Mouse (Mus musculus): ENCODE results near the gene Exoc7. TPM values are rescaled to one million over a fixed set of nuclear protein-coding genes. Genes with fewer than 3 reads are reported as not detected.
A peak's percentile ranks its signal among the peaks of the same experiment; 100 is the strongest.

Exoc7 gene
- polyA plus RNA-seq, 1 experiment, result 104 TPM

DNA sequence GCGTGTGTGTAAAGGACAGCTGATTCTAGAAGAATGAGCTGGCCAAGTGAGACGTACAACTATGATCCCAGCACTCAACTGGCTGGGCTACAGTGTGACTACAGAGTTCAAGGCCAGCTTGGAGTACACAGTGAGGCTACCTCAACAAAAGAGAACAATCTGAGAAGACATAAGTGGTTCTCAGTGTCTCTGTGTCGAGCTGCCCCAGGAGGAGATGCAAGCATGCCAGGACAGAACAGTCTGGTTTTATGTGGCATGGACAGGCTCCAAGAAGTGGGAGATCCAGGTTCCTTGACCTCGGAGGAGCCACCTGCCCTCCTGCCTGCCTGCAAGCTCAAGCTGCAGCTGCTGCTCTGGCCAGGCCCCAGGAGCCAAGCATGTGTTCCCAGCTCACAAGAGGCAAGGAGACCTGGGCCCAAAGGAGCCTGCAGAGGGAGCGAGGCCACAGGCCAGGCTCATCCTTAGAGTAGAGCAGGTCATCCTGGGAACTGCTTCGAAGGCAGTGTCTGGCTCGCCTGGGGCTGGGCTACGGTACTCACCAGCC lies 10.8 kb downstream of the Exoc7 start:
- TF ChIP-seq POLR2A (IDR thresholded peaks at IDR 0.05; ENCODE audit: borderline replicate concordance, insufficient read depth, low read length) (no peak), CTCF (IDR thresholded peaks at IDR 0.05; ENCODE audit: borderline replicate concordance, insufficient read depth, low read depth, low read length) (no peak)
- H3K27me3 ChIP-seq (ENCODE audit: control insufficient read depth, insufficient read depth, low read length), result no peaks in the 10 kb centered on the region
- peaks cover 48% of the 10 kb centered on the region for H3K4me1 ChIP-seq (ENCODE audit: control insufficient read depth, insufficient read depth, low read length)
- 53% methylated on average over 8 of the region's 8 CpGs for WGBS
- H3K4me3 ChIP-seq (replicated peaks; ENCODE audit: insufficient read depth, low read depth, low read length), result no peak overlapping the region
- H3K27ac ChIP-seq (ENCODE audit: insufficient read depth, low read length), result no peak overlapping the region
- DNase-seq, result peak in 1 of 2 experiments; percentile 14

DNA sequence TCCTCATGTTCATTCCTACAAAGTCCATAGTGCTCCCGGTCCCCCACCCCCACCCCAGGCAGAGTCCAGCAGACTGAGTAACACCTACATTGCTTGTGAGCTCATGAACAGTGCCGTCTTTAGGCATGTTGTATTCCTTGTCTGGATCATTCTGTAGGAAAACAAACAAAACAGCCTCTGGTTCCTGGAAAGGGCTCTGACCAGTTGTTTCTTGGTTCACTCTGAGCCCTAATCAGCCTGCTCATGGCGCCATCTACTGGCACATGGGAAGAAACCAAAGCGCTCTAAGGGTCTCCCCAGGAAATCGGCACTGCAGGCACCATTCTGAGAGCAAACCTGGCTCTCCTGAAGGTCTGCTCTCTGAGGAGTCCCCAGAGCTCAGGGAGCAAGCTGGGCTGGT lies 12.7 kb downstream of the Exoc7 start:
- H3K4me1 ChIP-seq (ENCODE audit: control insufficient read depth, insufficient read depth, low read length), result peaks cover 42% of the 10 kb centered on the region
- 35% methylated on average over 5 of the region's 5 CpGs for WGBS
- H3K27ac ChIP-seq (ENCODE audit: insufficient read depth, low read length), result no peak overlapping the region
- no peaks in the 10 kb centered on the region for H3K27me3 ChIP-seq (ENCODE audit: control insufficient read depth, insufficient read depth, low read length)
- H3K4me3 ChIP-seq (replicated peaks; ENCODE audit: insufficient read depth, low read depth, low read length), result no peak overlapping the region
- TF ChIP-seq CTCF (IDR thresholded peaks at IDR 0.05; ENCODE audit: borderline replicate concordance, insufficient read depth, low read depth, low read length), result peak; percentile 74
- no peak for TF ChIP-seq POLR2A (IDR thresholded peaks at IDR 0.05; ENCODE audit: borderline replicate concordance, insufficient read depth, low read length)
- DNase-seq, result peak; percentile 50 to 55

DNA sequence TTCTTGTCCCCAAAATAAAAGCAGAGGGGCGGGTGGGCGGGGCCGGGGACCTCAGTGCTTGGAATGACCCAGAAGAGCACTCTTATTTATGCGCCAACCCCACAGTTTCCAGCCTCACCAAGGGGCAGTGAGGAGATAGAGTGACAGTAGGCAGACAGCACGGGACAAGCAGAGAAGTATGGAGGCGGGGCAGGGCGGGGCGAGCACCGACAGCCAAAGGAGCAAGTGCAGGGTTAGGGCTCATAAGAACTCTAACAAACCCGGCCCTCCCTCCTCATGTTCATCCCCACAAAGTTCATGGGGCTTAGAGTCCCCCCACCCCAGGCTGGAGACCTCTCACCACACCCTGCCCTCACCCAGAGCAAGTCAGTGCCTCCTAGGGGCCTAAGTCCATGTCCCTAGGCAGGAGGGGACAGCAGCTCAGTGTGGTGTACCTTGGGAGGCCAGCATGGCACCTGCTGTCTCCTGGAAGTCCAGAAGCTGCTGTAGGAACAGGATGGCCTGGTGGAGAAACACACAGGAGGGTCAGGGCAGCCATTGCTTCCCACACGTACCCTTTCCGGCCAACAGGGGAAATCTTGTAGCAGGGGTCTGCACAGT lies 13.4 kb downstream of the Exoc7 start:
- TF ChIP-seq POLR2A (IDR thresholded peaks at IDR 0.05; ENCODE audit: borderline replicate concordance, insufficient read depth, low read length) (no peak), CTCF (IDR thresholded peaks at IDR 0.05; ENCODE audit: borderline replicate concordance, insufficient read depth, low read depth, low read length) (no peak)
- Histone ChIP-seq H3K4me1 (ENCODE audit: control insufficient read depth, insufficient read depth, low read length) (peaks cover 35% of the 10 kb centered on the region), H3K4me3 (replicated peaks; ENCODE audit: insufficient read depth, low read depth, low read length) (no peak overlapping the region), H3K27me3 (ENCODE audit: control insufficient read depth, insufficient read depth, low read length) (no peaks in the 10 kb centered on the region), H3K27ac (ENCODE audit: insufficient read depth, low read length) (no peak overlapping the region)
- DNase-seq, result no peak
- 86% methylated on average over 12 of the region's 12 CpGs for WGBS

DNA sequence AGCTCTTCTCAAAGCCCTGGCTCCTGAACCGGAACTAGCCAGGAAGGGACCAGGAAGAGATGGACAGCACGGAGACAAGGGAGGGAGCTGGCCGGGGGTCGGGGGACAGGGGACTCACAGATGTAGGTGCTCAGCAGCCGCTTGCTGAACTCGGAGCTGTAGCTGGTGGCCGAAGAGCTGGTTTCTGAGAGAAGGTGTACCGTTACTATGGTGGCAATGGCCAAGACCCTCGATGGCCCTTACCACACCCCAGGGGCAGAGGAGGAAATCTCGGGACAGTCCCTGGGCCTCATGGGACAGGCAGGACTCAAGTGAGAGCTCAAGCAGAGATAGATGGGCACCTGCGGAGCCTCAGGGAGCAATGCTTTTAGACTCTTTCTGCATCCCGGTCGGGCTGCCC lies 14.6 kb downstream of the Exoc7 start:
- Histone ChIP-seq H3K27me3 (ENCODE audit: control insufficient read depth, insufficient read depth, low read length) (no peaks in the 10 kb centered on the region), H3K4me3 (replicated peaks; ENCODE audit: insufficient read depth, low read depth, low read length) (no peak overlapping the region), H3K27ac (ENCODE audit: insufficient read depth, low read length) (no peak overlapping the region), H3K4me1 (ENCODE audit: control insufficient read depth, insufficient read depth, low read length) (peaks cover 28% of the 10 kb centered on the region)
- 95% methylated on average over 13 of the region's 13 CpGs for WGBS
- no peak for TF ChIP-seq CTCF (IDR thresholded peaks at IDR 0.05; ENCODE audit: borderline replicate concordance, insufficient read depth, low read depth, low read length)
- TF ChIP-seq POLR2A (IDR thresholded peaks at IDR 0.05; ENCODE audit: borderline replicate concordance, insufficient read depth, low read length), result no peak
- DNase-seq, result no peak

DNA sequence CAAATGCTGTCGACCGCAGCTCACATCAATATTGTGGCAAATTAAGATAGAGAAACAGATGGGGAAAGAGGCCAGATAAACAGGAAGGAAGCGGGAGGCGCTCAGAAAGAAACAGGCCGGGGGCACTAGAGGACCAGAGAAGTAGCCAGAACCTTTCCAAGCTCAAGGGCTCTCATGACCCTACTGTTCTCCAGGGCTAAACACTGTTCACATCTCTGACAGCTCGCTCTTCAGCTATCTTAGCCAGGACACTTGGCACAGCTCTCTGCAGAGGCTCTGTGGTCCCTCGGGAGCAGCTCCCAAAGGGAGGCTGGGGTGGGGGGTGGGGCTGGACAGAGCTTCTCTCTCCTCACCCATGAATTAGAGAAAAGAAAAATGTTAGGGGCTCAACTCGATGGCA lies 16.5 kb downstream of the Exoc7 start:
- no peak overlapping the region for H3K27ac ChIP-seq (ENCODE audit: insufficient read depth, low read length)
- no peak overlapping the region for H3K4me3 ChIP-seq (replicated peaks; ENCODE audit: insufficient read depth, low read depth, low read length)
- WGBS, result 40% methylated on average over 8 of the region's 8 CpGs
- TF ChIP-seq POLR2A (IDR thresholded peaks at IDR 0.05; ENCODE audit: borderline replicate concordance, insufficient read depth, low read length) (no peak), CTCF (IDR thresholded peaks at IDR 0.05; ENCODE audit: borderline replicate concordance, insufficient read depth, low read depth, low read length) (no peak)
- no peak for DNase-seq
- H3K4me1 ChIP-seq (ENCODE audit: control insufficient read depth, insufficient read depth, low read length), result peaks cover 17% of the 10 kb centered on the region
- no peaks in the 10 kb centered on the region for H3K27me3 ChIP-seq (ENCODE audit: control insufficient read depth, insufficient read depth, low read length)

DNA sequence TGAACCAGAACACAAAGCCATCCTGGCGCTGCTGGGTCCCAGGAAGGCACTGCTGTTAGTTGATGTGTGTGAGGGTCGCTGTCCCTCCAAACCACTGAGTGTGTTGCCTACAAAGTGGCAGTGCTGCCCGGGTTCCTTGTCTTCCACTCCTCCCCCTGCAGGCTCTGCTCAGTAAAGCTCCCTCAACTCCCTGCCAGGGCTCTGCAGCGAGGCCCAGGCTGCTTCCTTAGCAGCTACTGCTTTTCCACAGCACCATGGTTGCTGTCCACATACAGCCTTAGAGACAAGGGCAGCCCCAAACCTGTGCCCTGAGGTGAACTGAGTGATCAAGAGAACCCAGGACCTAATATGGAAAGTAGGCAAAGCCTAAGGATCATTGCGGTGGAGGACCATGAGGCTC lies 19.7 kb downstream of the Exoc7 start:
- no peak for TF ChIP-seq CTCF (IDR thresholded peaks at IDR 0.05; ENCODE audit: borderline replicate concordance, insufficient read depth, low read depth, low read length)
- no peak for TF ChIP-seq POLR2A (IDR thresholded peaks at IDR 0.05; ENCODE audit: borderline replicate concordance, insufficient read depth, low read length)
- Histone ChIP-seq H3K27ac (ENCODE audit: insufficient read depth, low read length) (no peak overlapping the region), H3K4me3 (replicated peaks; ENCODE audit: insufficient read depth, low read depth, low read length) (no peak overlapping the region), H3K27me3 (ENCODE audit: control insufficient read depth, insufficient read depth, low read length) (no peaks in the 10 kb centered on the region), H3K4me1 (ENCODE audit: control insufficient read depth, insufficient read depth, low read length) (peaks cover 15% of the 10 kb centered on the region)
- 47% methylated on average over 5 of the region's 5 CpGs for WGBS
- peak in 1 of 2 experiments; percentile 16 for DNase-seq

DNA sequence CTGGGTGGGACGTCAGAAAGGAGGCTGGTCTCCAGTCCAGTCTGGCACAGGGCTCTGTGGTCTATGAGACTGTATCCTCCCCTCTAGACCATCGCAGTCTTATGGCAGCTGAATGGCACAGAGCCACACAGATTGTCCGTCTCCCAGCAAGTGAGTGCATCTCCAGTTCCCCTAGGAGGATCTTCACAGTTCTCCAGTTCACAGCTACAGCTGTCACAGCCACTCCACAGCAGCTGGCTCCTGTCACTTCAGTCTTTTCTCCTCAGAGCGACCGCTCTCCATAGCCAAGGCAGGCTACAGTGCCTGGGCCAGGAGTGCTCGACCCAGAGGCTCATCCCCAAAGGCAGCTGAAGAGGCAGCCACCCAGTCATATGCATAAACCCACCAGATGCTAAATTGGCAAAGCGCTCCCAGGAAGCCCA lies 21.3 kb downstream of the Exoc7 start:
- 42% methylated on average over 7 of the region's 7 CpGs for WGBS
- H3K27ac ChIP-seq (ENCODE audit: insufficient read depth, low read length), result no peak overlapping the region
- peak in 1 of 2 experiments; percentile 9 for DNase-seq
- H3K4me1 ChIP-seq (ENCODE audit: control insufficient read depth, insufficient read depth, low read length), result peaks cover 8% of the 10 kb centered on the region
- no peaks in the 10 kb centered on the region; the same call in 1 of the 2 replicates for H3K27me3 ChIP-seq (ENCODE audit: control insufficient read depth, insufficient read depth, low read length)
- TF ChIP-seq POLR2A (IDR thresholded peaks at IDR 0.05; ENCODE audit: borderline replicate concordance, insufficient read depth, low read length) (no peak), CTCF (IDR thresholded peaks at IDR 0.05; ENCODE audit: borderline replicate concordance, insufficient read depth, low read depth, low read length) (no peak)
- no peak overlapping the region for H3K4me3 ChIP-seq (replicated peaks; ENCODE audit: insufficient read depth, low read depth, low read length)

DNA sequence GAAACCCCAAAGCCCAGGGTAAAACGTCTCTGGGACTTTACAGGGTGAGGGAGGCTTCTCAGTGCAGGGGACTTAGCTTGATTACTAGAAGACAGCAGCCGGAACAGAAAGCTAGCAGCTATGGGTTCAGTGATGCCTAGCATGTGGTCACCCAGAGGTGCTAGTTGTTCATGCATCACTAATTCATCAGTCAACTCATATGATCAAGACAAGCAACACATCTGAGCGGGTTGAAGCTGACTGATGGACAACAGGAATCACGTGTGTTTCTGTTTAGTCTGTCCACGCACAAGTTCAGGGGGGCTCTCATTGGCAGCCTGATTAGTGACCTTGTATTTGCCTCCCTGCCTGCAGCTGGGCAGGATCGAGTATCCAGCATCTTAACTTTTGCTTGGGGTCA lies 23.1 kb downstream of the Exoc7 start:
- no peaks in the 10 kb centered on the region; the same call in 1 of the 2 replicates for H3K27me3 ChIP-seq (ENCODE audit: control insufficient read depth, insufficient read depth, low read length)
- no peak for DNase-seq
- WGBS, result 51% methylated on average over 6 of the region's 6 CpGs
- H3K4me3 ChIP-seq (replicated peaks; ENCODE audit: insufficient read depth, low read depth, low read length), result no peak overlapping the region
- peaks cover 8% of the 10 kb centered on the region for H3K4me1 ChIP-seq (ENCODE audit: control insufficient read depth, insufficient read depth, low read length)
- TF ChIP-seq POLR2A (IDR thresholded peaks at IDR 0.05; ENCODE audit: borderline replicate concordance, insufficient read depth, low read length) (no peak), CTCF (IDR thresholded peaks at IDR 0.05; ENCODE audit: borderline replicate concordance, insufficient read depth, low read depth, low read length) (no peak)
- no peak overlapping the region for H3K27ac ChIP-seq (ENCODE audit: insufficient read depth, low read length)

All from cerebellum, adult 2 months (tissue).